Mouse (Mus musculus) mouse embryonic stem cell (cell line): ENCODE data around the gene H2-M10.2.
"Not testable (repeated sequence)": the region's sequence is repeated elsewhere in the genome, so short reads cannot be mapped to it uniquely, and the experiment has no call there.

Experiments
- in situ Hi-C, 2 experiments: fragments of 300-500 bp; cut with MboI; formaldehyde crosslinking; loops; 1 replicate in 1 of 2; 3 replicates in 1 of 2; pipeline ENCODE4 v1.14.3; 2019 to 2020; ENCODE audit warnings: low sequenced_read_pairs in 2 of 2, low pct_unique_long_range_greater_than_20kb in 1 of 2, mixed read lengths in 1 of 2; ENCODE audit not compliant: unreplicated experiment in 1 of 2

H2-M10.2 gene

DNA sequence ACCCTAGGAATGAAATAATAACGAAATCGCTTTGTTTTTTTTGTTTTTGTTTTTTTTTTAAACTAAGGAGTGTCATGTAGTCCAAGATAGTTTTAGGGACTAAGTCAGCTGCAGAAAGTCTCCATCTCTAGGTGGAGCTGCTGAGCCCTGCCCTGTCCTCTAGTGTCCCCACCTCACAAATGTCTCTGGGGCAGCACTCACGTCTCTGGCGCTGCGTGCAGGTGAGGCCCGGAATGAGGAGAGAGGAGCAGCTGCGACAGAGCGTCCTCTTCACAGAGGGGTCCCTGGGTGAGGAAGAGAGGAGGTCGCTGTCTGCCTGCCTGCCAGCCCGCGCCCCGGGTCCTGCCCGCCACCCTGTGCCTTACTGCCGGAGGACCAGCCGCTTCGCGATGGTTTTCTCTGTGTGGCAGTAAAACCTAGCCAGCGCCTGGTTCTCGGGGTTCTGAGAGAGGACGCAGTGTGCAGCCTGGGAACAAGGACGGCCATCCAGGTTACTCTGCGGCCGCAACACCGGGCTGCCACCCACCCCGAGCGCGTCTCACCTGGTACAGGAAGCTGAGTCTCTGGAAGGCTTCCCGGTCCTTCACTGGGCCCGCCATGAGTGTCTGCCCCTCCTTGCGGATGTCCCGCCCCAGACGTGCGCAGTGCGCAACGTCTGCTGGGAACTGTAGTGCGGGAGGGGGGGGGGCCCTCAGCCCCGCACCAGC lies 28.9 kb downstream of the H2-M10.2 start:
- in situ Hi-C loops, result no loop called here

GRCm38 (mm10) chr17:36253087-36253600 lies 33.1 kb downstream of the H2-M10.2 start:
- in situ Hi-C loops, result no loop called here

DNA sequence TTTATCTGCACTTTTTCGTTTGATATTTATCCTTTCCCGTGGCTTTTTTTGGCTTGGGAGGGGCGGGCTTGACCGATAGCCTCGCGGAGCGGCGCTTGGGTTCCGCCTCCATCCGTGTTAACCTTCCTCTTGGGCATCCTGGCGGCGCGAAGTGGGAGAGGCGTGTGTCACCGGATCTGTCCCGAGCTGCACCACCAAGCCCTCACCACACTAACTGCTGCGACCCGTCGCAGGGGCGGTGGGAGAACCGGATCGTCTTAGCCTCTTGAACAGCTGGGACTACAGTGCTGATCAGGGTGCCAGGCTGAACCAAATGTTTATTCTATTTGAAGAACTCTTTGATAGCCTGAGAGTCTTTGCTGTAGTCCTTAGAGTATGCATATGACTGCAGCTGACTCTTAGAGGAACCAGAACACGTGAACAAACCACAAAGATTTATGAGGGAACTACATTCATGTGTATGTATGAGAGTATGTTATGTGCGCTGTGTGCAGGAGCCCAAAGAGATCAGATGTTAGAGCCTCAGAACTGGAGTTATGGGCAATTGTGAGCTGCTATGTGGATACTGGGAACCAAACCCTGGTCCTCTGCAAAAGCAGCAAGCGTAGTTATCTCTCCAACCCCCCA lies 33.9 kb downstream of the H2-M10.2 start:
- in situ Hi-C loops, result no loop called here

- in situ Hi-C loops, result no loop called here
Measured at GRCm38 (mm10) chr17:36248886-36249285, 37.4 kb downstream of the H2-M10.2 start.

DNA sequence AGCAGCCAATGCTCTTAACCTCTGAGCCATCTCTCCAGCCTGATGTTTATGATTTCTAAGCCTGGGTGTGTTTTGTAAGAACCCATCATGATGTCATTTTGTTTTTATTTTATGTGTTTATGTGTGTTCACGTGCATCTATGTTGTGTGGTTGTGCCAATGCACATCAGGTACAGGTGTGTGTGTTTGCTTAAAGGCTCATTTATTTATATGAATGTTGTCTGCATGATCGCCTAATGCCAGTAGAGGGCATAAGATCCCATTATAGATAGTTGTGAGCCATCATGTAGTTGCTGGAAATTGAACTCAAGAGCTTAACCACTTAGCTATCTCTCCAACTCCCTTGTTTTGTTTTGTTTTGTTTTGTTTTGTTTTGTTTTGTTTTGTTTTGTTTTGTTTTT lies 40.5 kb downstream of the H2-M10.2 start:
- in situ Hi-C loops, result no loop called here

GRCm38 (mm10) chr17:36244031-36244430 lies 42.3 kb downstream of the H2-M10.2 start:
- in situ Hi-C loops, result no loop called here

- in situ Hi-C loops, result no loop called here
Measured at GRCm38 (mm10) chr17:36240637-36241213, 45.6 kb downstream of the H2-M10.2 start.

GRCm38 (mm10) chr17:36237321-36237921 lies 48.9 kb downstream of the H2-M10.2 start:
- in situ Hi-C loops, result no loop called here

GRCm38 (mm10) chr17:36235300-36235699 lies 51.0 kb downstream of the H2-M10.2 start:
- in situ Hi-C loops, result not testable (repeated sequence)
